Mouse (Mus musculus) bone marrow macrophage, adult 2 months (primary cell): ENCODE measurements around the gene Fkbp15.

Source experiments
- CTCF ChIP-seq: IDR thresholded peaks from 2 replicates; pipeline ENCODE4 v1.5.1; 2012; ENCODE audit warnings: low read depth, mild to moderate bottlenecking, low read length, moderate library complexity
- POLR2A ChIP-seq: IDR thresholded peaks from 2 replicates; pipeline ENCODE4 v1.6.1; 2012; ENCODE audit warnings: mild to moderate bottlenecking, low read depth, low read length, borderline replicate concordance

- TF ChIP-seq POLR2A = no peak
- no peak for TF ChIP-seq CTCF
These were observed 2.1 kb upstream of the Fkbp15 start for GRCm38 (mm10) chr4:62362437-62362836.
